ENCODE assay signal across 7 mouse cellular contexts in genomic region chr13:29627438-29628124, GRCm38 (mm10).
DNase-seq lines count a peak whose midpoint lies in the region; ATAC-seq and TF ChIP-seq lines count a peak whose summit lies in the region.

No protein-coding gene starts in this region.

- peaks cover 0 to 36% of the 10 kb centered on the region in 2 experiments; a peak in 2 of 4 replicates for H3K36me3 ChIP-seq in MEL (ENCODE audit: control insufficient read depth in 1 of 2, insufficient read depth in 2 of 2, low read length in 2 of 2)
- H3K36me3 ChIP-seq in liver, postnatal 0 days (replicated peaks; ENCODE audit: insufficient read depth, low read length) = no peaks in the 10 kb centered on the region

- peak overlapping the region; percentile 72 for H3K27ac ChIP-seq in MEL (ENCODE audit: control insufficient read depth, low read depth, low read length)
- H3K27ac ChIP-seq in liver, postnatal 0 days (ENCODE audit: low read depth) = no peak overlapping the region

- no peak for TF ChIP-seq RAD21 in MEL (IDR thresholded peaks at IDR 0.05; ENCODE audit: low read depth, low read length)

- TF ChIP-seq CTCF in MEL (IDR thresholded peaks at IDR 0.05 in 2 of 3, conservative IDR thresholded peaks at IDR 0.05 in 1 of 3; ENCODE audit: control insufficient read depth in 1 of 3, insufficient read depth in 1 of 3, low read depth in 2 of 3, low read length in 3 of 3, poor library complexity in 1 of 3, severe bottlenecking in 1 of 3) = no peak
- no peak for TF ChIP-seq CTCF in liver, postnatal 0 days (IDR thresholded peaks at IDR 0.05; ENCODE audit: low read depth)

- H3K4me2 ChIP-seq in liver, postnatal 0 days (ENCODE audit: low read depth, low read length) = no peak overlapping the region

- no peaks in the 10 kb centered on the region for H3K79me2 ChIP-seq in MEL (ENCODE audit: control insufficient read depth, insufficient read depth, low read length, poor library complexity)

- no peak for TF ChIP-seq POLR2A in MEL (IDR thresholded peaks at IDR 0.05; ENCODE audit: control insufficient read depth in 1 of 2, insufficient read depth in 1 of 2, low read depth in 1 of 2, low read length in 2 of 2, poor library complexity in 1 of 2)

- 81% methylated on average over 7 of the region's 7 CpGs for WGBS in liver, postnatal 0 days (ENCODE audit: insufficient replicate concordance)

- no peaks in the 10 kb centered on the region for H3K27me3 ChIP-seq in MEL (ENCODE audit: control insufficient read depth in 1 of 2, insufficient read depth in 2 of 2, low read length in 2 of 2)
- H3K27me3 ChIP-seq in liver, postnatal 0 days (ENCODE audit: insufficient read depth, low read length) = no peaks in the 10 kb centered on the region

- TF ChIP-seq EP300 in MEL (IDR thresholded peaks at IDR 0.05; ENCODE audit: low read depth in 1 of 2, low read length in 2 of 2) = peak in 1 of 2 experiments; percentile 48; a peak in 3 of 4 replicates
- TF ChIP-seq EP300 in liver, postnatal 0 days (IDR thresholded peaks at IDR 0.05; ENCODE audit: low read depth) = no peak

- ATAC-seq in liver, postnatal 0 days = no peak
- no peak for ATAC-seq in erythroblast, adult 5-6 weeks (replicated peaks; ENCODE audit: low FRiP score, poor library complexity, severe bottlenecking)

- peak; percentile 57 for DNase-seq in MEL (ENCODE audit: low read depth, low spot score)
- peak; percentile 45 for DNase-seq in NIH3T3 (ENCODE audit: low read depth)
- peak; percentile 97 for DNase-seq in heart, adult 11 months
- peak; percentile 73 for DNase-seq in kidney, adult 9 months
- no peak for DNase-seq in liver, postnatal 0 days
- no peak for DNase-seq in spleen, adult 12 weeks (ENCODE audit: low spot score)

- H3K4me1 ChIP-seq in MEL (ENCODE audit: control insufficient read depth in 1 of 2, insufficient read depth in 2 of 2, low read length in 2 of 2) = peaks cover 24 to 25% of the 10 kb centered on the region in 2 experiments
- H3K4me1 ChIP-seq in liver, postnatal 0 days (ENCODE audit: insufficient read depth) = no peaks in the 10 kb centered on the region; the same call in 1 of the 2 replicates

- no peaks in the 10 kb centered on the region for H3K9me3 ChIP-seq in MEL (replicated peaks; ENCODE audit: insufficient read depth, low read length)
- no peaks in the 10 kb centered on the region for H3K9me3 ChIP-seq in liver, postnatal 0 days (ENCODE audit: low read length)

- 0 out of 2 replicates have a peak overlapping the region, but pooled peaks have one; percentile 17 for H3K9ac ChIP-seq in MEL (ENCODE audit: control insufficient read depth, low read depth, low read length, poor library complexity, severe bottlenecking)
- H3K9ac ChIP-seq in liver, postnatal 0 days (replicated peaks) = no peak overlapping the region

- H3K4me3 ChIP-seq in MEL (ENCODE audit: control insufficient read depth in 1 of 2, insufficient read depth in 1 of 2, low read depth in 2 of 2, low read length in 2 of 2) = peak overlapping the region; percentile 32 to 50; a peak in 3 of 4 replicates
- H3K4me3 ChIP-seq in liver, postnatal 0 days (ENCODE audit: low read depth, low read length) = no peak overlapping the region

TF ChIP-seq in MEL, 35 proteins besides CTCF, POLR2A, EP300 and RAD21:
- no peak for TF ChIP-seq JUND (IDR thresholded peaks at IDR 0.05; ENCODE audit: low read depth, low read length)
- no peak for TF ChIP-seq UBTF (IDR thresholded peaks at IDR 0.05; ENCODE audit: borderline replicate concordance, insufficient read depth, low read depth, low read length)
- peak; percentile 40; the same call in 1 of the 2 replicates for TF ChIP-seq MYC (IDR thresholded peaks at IDR 0.05; ENCODE audit: low read depth, low read length)
- no peak for TF ChIP-seq NRF1 (IDR thresholded peaks at IDR 0.05; ENCODE audit: insufficient read depth, low read depth, low read length, poor library complexity, severe bottlenecking)
- TF ChIP-seq TBP (IDR thresholded peaks at IDR 0.05; ENCODE audit: low read depth, low read length) = no peak
- TF ChIP-seq RCOR1 (IDR thresholded peaks at IDR 0.05; ENCODE audit: low read depth, low read length) = no peak
- TF ChIP-seq NELFE (IDR thresholded peaks at IDR 0.05; ENCODE audit: low read depth, low read length) = no peak
- TF ChIP-seq MYB (IDR thresholded peaks at IDR 0.05; ENCODE audit: low read depth, low read length) = no peak
- TF ChIP-seq GATA1 (IDR thresholded peaks at IDR 0.05; ENCODE audit: low read depth, low read length) = 0 out of 2 replicates have a peak, but pooled peaks have one; percentile 31
- TF ChIP-seq MAX (IDR thresholded peaks at IDR 0.05; ENCODE audit: low read length) = peak; percentile 92
- peak; percentile 64 for TF ChIP-seq SIN3A (IDR thresholded peaks at IDR 0.05; ENCODE audit: low read length)
- no peak for TF ChIP-seq ELF1 (IDR thresholded peaks at IDR 0.05; ENCODE audit: low read depth, low read length)
- TF ChIP-seq TAL1 (IDR thresholded peaks at IDR 0.05; ENCODE audit: low read length) = 0 out of 2 replicates have a peak, but pooled peaks have one; percentile 5
- no peak for TF ChIP-seq CHD2 (IDR thresholded peaks at IDR 0.05; ENCODE audit: low read length)
- TF ChIP-seq ZC3H11A (IDR thresholded peaks at IDR 0.05; ENCODE audit: low read depth, low read length) = no peak
- TF ChIP-seq ZKSCAN1 (IDR thresholded peaks at IDR 0.05; ENCODE audit: low read depth, low read length) = no peak
- peak; percentile 75 for TF ChIP-seq MXI1 (IDR thresholded peaks at IDR 0.05; ENCODE audit: low read depth, low read length)
- TF ChIP-seq KAT2A (conservative IDR thresholded peaks at IDR 0.05; ENCODE audit: low read depth, low read length) = no peak
- TF ChIP-seq ZMIZ1 (IDR thresholded peaks at IDR 0.05; ENCODE audit: low read depth, low read length) = no peak
- no peak for TF ChIP-seq E2F4 (IDR thresholded peaks at IDR 0.05; ENCODE audit: borderline replicate concordance, low read depth, low read length)
- peak; percentile 62 to 94 for TF ChIP-seq USF2 (IDR thresholded peaks at IDR 0.05; ENCODE audit: borderline replicate concordance in 1 of 2, insufficient read depth in 1 of 2, low read depth in 1 of 2, low read length in 2 of 2)
- TF ChIP-seq ZNF384 (IDR thresholded peaks at IDR 0.05; ENCODE audit: low read depth, low read length) = no peak
- no peak for TF ChIP-seq HCFC1 (IDR thresholded peaks at IDR 0.05; ENCODE audit: low read depth, low read length)
- no peak for TF ChIP-seq GABPA (IDR thresholded peaks at IDR 0.05; ENCODE audit: low read depth, low read length)
- no peak for TF ChIP-seq POLR2AphosphoS5 (IDR thresholded peaks at IDR 0.05; ENCODE audit: borderline replicate concordance, low read depth, low read length)
- TF ChIP-seq ETS1 (IDR thresholded peaks at IDR 0.05; ENCODE audit: low read depth, low read length) = peak; percentile 52
- TF ChIP-seq USF1 (IDR thresholded peaks at IDR 0.05; ENCODE audit: low read depth, low read length) = peak; percentile 95
- peak; percentile 33; the same call in 1 of the 2 replicates for TF ChIP-seq BHLHE40 (IDR thresholded peaks at IDR 0.05; ENCODE audit: borderline replicate concordance, low read depth, low read length)

Comparison
In these comparisons a context has a peak if more than half of its experiments do, and no peak if none do; other contexts are left out.
1. DNase-seq: peak in MEL (single experiment), NIH3T3 (single experiment), heart, adult 11 months (single experiment) and kidney, adult 9 months (single experiment); none in liver, postnatal 0 days (single experiment) and spleen, adult 12 weeks (single experiment).